Mouse (Mus musculus) forebrain, embryonic 13.5 days (tissue): ENCODE results near the gene Camk2n2. TPM values are rescaled to one million over a fixed set of nuclear protein-coding genes. Genes with fewer than 3 reads are reported as not detected.

ENCODE experiments used
- ATAC-seq: fragments of 200-750 bp; cut with Nextera tagmentation; 2 replicates; pipeline ENCODE4 v1.8.0; 2017
- H3K27ac ChIP-seq: fragments of 300-500 bp; sonication (generic); 2 replicates; pipeline ENCODE4 v1.5.1; 2015; ENCODE audit warnings: inconsistent platforms, mild to moderate bottlenecking, moderate library complexity
- H3K27me3 ChIP-seq: fragments of 300-500 bp; sonication (generic); 2 replicates; pipeline ENCODE4 v1.6.1; 2015; ENCODE audit warnings: mild to moderate bottlenecking, inconsistent platforms
- H3K36me3 ChIP-seq: fragments of 300-500 bp; sonication (generic); 2 replicates; pipeline ENCODE4 v1.6.1; 2015; ENCODE audit warnings: mild to moderate bottlenecking, inconsistent platforms; ENCODE audit not compliant: poor library complexity, severe bottlenecking
- H3K4me1 ChIP-seq: fragments of 300-500 bp; sonication (generic); 2 replicates; pipeline ENCODE4 v1.6.1; 2015; ENCODE audit warnings: inconsistent platforms
- H3K4me2 ChIP-seq: fragments of 300-500 bp; sonication (generic); 2 replicates; pipeline ENCODE4 v1.6.1; 2015; ENCODE audit warnings: inconsistent platforms, mild to moderate bottlenecking, moderate library complexity
- H3K4me3 ChIP-seq: fragments of 300-500 bp; sonication (generic); 2 replicates; pipeline ENCODE4 v1.5.1; 2015; ENCODE audit warnings: mild to moderate bottlenecking, inconsistent platforms
- H3K9ac ChIP-seq: fragments of 300-500 bp; sonication (generic); 2 replicates; pipeline ENCODE4 v1.6.1; 2015; ENCODE audit warnings: mild to moderate bottlenecking, inconsistent platforms
- H3K9me3 ChIP-seq: fragments of 300-500 bp; sonication (generic); replicated peaks from 2 replicates; pipeline ENCODE4 v1.6.1; 2016; ENCODE audit warnings: inconsistent platforms
- WGBS: fragments of 180-500 bp; shearing (Covaris S2); methylation state at CpG from one replicate; pipeline ENCODE4 v1.1.7; 2015; 5-methylcytosine and 5-hydroxymethylcytosine counted together
- polyA plus RNA-seq: library from polyadenylated mRNA; unstranded; fragments of >200 nt; fragmentation: Nextera tagmentation; extraction: Ambion mirVana; gene quantifications from 2 replicates; pipeline ENCODE4 v1.2.1, GENCODE M21; 2015

Camk2n2 gene
- polyA plus RNA-seq, 1 experiment from 2014 or later: 9.6 TPM

GRCm38 (mm10) chr16:20604705-20605104 lies 16.4 kb downstream of the Camk2n2 start:
- no peaks in the 10 kb centered on the region for H3K27me3 ChIP-seq
- H3K27ac ChIP-seq: 0 out of 2 replicates have a peak overlapping the region, but pooled peaks have one; percentile 54
- no peak overlapping the region for H3K4me2 ChIP-seq
- peak; percentile 34; the same call in 1 of the 2 replicates for ATAC-seq
- peaks cover 23% of the 10 kb centered on the region for H3K4me1 ChIP-seq
- no peak overlapping the region for H3K4me3 ChIP-seq
- H3K9ac ChIP-seq: peak overlapping the region; percentile 12; the same call in 1 of the 2 replicates
- 65% methylated on average over 9 of the region's 9 CpGs for WGBS
- H3K9me3 ChIP-seq: no peaks in the 10 kb centered on the region
- peaks cover 46% of the 10 kb centered on the region for H3K36me3 ChIP-seq

DNA sequence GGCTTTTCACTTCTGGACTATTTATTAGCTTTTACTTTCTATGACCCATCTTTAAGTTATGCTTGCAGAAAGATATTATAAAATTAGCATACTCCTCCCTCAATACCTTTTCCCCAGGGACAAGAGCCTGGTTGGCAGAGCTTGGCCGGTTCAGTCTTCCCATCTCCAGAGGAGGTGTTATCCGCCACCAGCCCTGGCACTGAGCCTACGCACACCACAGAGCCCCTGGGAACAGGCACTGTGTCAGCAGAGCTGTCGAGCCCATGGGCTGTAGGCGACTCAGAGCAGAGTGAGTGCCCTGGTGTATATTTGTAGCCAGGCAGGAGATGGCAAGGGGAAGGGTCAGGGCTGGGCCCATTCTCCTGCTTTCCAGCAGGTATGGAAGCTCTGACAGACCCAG lies 20.6 kb downstream of the Camk2n2 start:
- H3K9ac ChIP-seq: 0 out of 2 replicates have a peak overlapping the region, but pooled peaks have one; percentile 3
- peaks cover 11% of the 10 kb centered on the region for H3K4me1 ChIP-seq
- no peak for ATAC-seq
- 73% methylated on average over 5 of the region's 5 CpGs for WGBS
- H3K4me3 ChIP-seq: no peak overlapping the region
- H3K9me3 ChIP-seq: no peaks in the 10 kb centered on the region
- H3K36me3 ChIP-seq: peaks cover 19% of the 10 kb centered on the region
- no peak overlapping the region for H3K27ac ChIP-seq
- H3K27me3 ChIP-seq: no peaks in the 10 kb centered on the region
- H3K4me2 ChIP-seq: no peak overlapping the region

GRCm38 (mm10) chr16:20596687-20597441 lies 24.2 kb downstream of the Camk2n2 start:
- Histone ChIP-seq H3K27ac (no peak overlapping the region), H3K27me3 (peaks cover 28% of the 10 kb centered on the region), H3K36me3 (no peaks in the 10 kb centered on the region), H3K4me2 (no peak overlapping the region), H3K4me1 (no peaks in the 10 kb centered on the region), H3K4me3 (no peak overlapping the region), H3K9me3 (no peaks in the 10 kb centered on the region), H3K9ac (no peak overlapping the region)
- 78% methylated on average over 7 of the region's 7 CpGs for WGBS
- ATAC-seq: no peak

DNA sequence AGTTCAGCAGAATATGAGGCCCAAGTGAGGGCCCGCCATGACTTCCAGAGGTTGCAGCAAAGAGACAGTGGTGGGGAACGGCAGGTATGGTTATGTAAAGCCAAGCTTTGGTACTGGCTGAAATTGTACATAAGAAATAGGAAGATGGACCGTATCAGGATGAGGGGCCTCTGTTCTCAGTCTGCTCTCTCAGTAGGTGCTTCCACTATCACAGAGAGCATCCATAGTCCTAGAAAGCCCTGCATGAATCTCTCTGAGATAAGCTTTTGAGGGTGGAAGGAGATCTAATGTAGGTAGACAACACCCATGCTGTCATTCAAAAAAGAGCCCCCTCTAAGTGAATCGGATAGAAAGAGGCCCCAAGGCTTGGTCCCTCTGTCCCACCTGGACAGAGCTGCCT lies 25.4 kb downstream of the Camk2n2 start:
- Histone ChIP-seq H3K9ac (no peak overlapping the region), H3K4me2 (no peak overlapping the region), H3K4me3 (no peak overlapping the region), H3K27me3 (peaks cover 40% of the 10 kb centered on the region), H3K4me1 (peaks cover 6% of the 10 kb centered on the region), H3K9me3 (no peaks in the 10 kb centered on the region), H3K27ac (no peak overlapping the region), H3K36me3 (no peaks in the 10 kb centered on the region)
- no peak for ATAC-seq
- 89% methylated on average over 4 of the region's 4 CpGs for WGBS

- Histone ChIP-seq H3K9me3 (no peaks in the 10 kb centered on the region), H3K27me3 (peaks cover 45% of the 10 kb centered on the region), H3K36me3 (no peaks in the 10 kb centered on the region), H3K9ac (no peak overlapping the region), H3K4me3 (no peak overlapping the region), H3K4me2 (no peak overlapping the region), H3K4me1 (peaks cover 12% of the 10 kb centered on the region), H3K27ac (no peak overlapping the region)
- ATAC-seq: no peak
- 90% methylated on average over 7 of the region's 7 CpGs for WGBS
Measured at GRCm38 (mm10) chr16:20595060-20595673, 25.9 kb downstream of the Camk2n2 start.

- Histone ChIP-seq H3K27me3 (peaks cover 70% of the 10 kb centered on the region), H3K9ac (0 out of 2 replicates have a peak overlapping the region, but pooled peaks have one; percentile 27), H3K9me3 (no peaks in the 10 kb centered on the region), H3K4me2 (peak overlapping the region; percentile 93), H3K27ac (no peak overlapping the region), H3K4me1 (peaks cover 21% of the 10 kb centered on the region), H3K4me3 (peak overlapping the region; percentile 52), H3K36me3 (no peaks in the 10 kb centered on the region)
- 0 out of 2 replicates have a peak, but pooled peaks have one; percentile 2 for ATAC-seq
- WGBS: 3% methylated on average over 48 of the region's 48 CpGs
Measured at GRCm38 (mm10) chr16:20591076-20591705, 29.9 kb downstream of the Camk2n2 start.

- Histone ChIP-seq H3K4me2 (peak overlapping the region; percentile 93), H3K36me3 (no peaks in the 10 kb centered on the region), H3K27me3 (peaks cover 70% of the 10 kb centered on the region), H3K4me3 (peak overlapping the region; percentile 52), H3K4me1 (peaks cover 21% of the 10 kb centered on the region), H3K9me3 (no peaks in the 10 kb centered on the region), H3K9ac (peak overlapping the region; percentile 66), H3K27ac (no peak overlapping the region)
- 0 out of 2 replicates have a peak, but pooled peaks have one; percentile 5 for ATAC-seq
- WGBS: 5% methylated on average over 16 of the region's 17 CpGs
Measured at GRCm38 (mm10) chr16:20590680-20591038, 30.4 kb downstream of the Camk2n2 start.

GRCm38 (mm10) chr16:20589939-20590679 lies 31.0 kb downstream of the Camk2n2 start:
- peak overlapping the region; percentile 93 for H3K4me2 ChIP-seq
- H3K27me3 ChIP-seq: peaks cover 70% of the 10 kb centered on the region
- H3K4me3 ChIP-seq: peak overlapping the region; percentile 52
- peak; percentile 88 for ATAC-seq
- H3K9me3 ChIP-seq: no peaks in the 10 kb centered on the region
- no peaks in the 10 kb centered on the region for H3K36me3 ChIP-seq
- H3K9ac ChIP-seq: peak overlapping the region; percentile 66
- peaks cover 21% of the 10 kb centered on the region for H3K4me1 ChIP-seq
- no peak overlapping the region for H3K27ac ChIP-seq
- under 1% methylated on average over 39 of the region's 39 CpGs for WGBS

GRCm38 (mm10) chr16:20589366-20589938 lies 31.6 kb downstream of the Camk2n2 start, which contains the start of gene Vwa5b2:
Gene Vwa5b2, plus strand, starts transcription at chr16:20589471.
- Histone ChIP-seq H3K9ac (peak within 1 kb of the TSS; percentile 66), H3K27ac (no peak within 1 kb of the TSS), H3K4me2 (peak within 1 kb of the TSS; percentile 93), H3K4me1 (peaks cover 21% of the 10 kb centered on the region), H3K27me3 (peaks cover 67% of the 10 kb centered on the region), H3K36me3 (no peaks in the 10 kb centered on the region), H3K9me3 (no peaks in the 10 kb centered on the region), H3K4me3 (peak within 1 kb of the TSS; percentile 52)
- WGBS: under 1% methylated on average over 24 of the region's 24 CpGs
- ATAC-seq: peak; percentile 64
